Mouse (Mus musculus): ENCODE results near the gene Rcbtb1. TPM values are rescaled to one million over a fixed set of nuclear protein-coding genes. Genes with fewer than 3 reads are reported as not detected.

Rcbtb1 gene
- total and polyA plus RNA-seq, 3 experiments, result 26.0 to 41.7 (median 31.7) TPM

GRCm38 (mm10) chr14:59200711-59201603, at the start of gene Rcbtb1 (continued):
- TF ChIP-seq EP300 (IDR thresholded peaks at IDR 0.05; ENCODE audit: low read length), result no peak

- in situ Hi-C loops (cut with MboI; ENCODE audit: low pct_ligation_motif_present, low pct_unique_long_range_greater_than_20kb, low sequenced_read_pairs), result no loop called here
Measured at GRCm38 (mm10) chr14:59155589-59155988, 45.4 kb upstream of the Rcbtb1 start.

GRCm38 (mm10) chr14:59157016-59157698, 43.9 kb upstream of the Rcbtb1 start:
- no peak overlapping the region for H3K27ac ChIP-seq (ENCODE audit: insufficient read depth, low read depth)
- H3K4me3 ChIP-seq (replicated peaks in 1 of 3; ENCODE audit: low read depth in 2 of 3, low read length in 2 of 3, poor library complexity in 1 of 3), result no peak overlapping the region
- no peaks in the 10 kb centered on the region for H3K36me3 ChIP-seq (replicated peaks in 1 of 2; ENCODE audit: control insufficient read depth in 1 of 2, insufficient read depth in 1 of 2, low read length in 1 of 2)
- H3K4me1 ChIP-seq (ENCODE audit: control insufficient read depth in 1 of 2, insufficient read depth in 2 of 2), result no peaks in the 10 kb centered on the region
- no peaks in the 10 kb centered on the region for H3K27me3 ChIP-seq (replicated peaks)
- TF ChIP-seq MAZ (IDR thresholded peaks at IDR 0.05; ENCODE audit: low read depth, low read length) (no peak), HCFC1 (IDR thresholded peaks at IDR 0.05; ENCODE audit: low read depth, low read length) (no peak), UBTF (IDR thresholded peaks at IDR 0.05; ENCODE audit: low read depth, low read length) (no peak), CHD1 (IDR thresholded peaks at IDR 0.05; ENCODE audit: low read depth, low read length) (no peak), USF2 (conservative IDR thresholded peaks at IDR 0.05; ENCODE audit: low read depth, low read length) (no peak), E2F4 (IDR thresholded peaks at IDR 0.05; ENCODE audit: insufficient replicate concordance, low read depth, low read length) (no peak), MXI1 (IDR thresholded peaks at IDR 0.05; ENCODE audit: low read depth, low read length) (no peak), ETS1 (conservative IDR thresholded peaks at IDR 0.05; ENCODE audit: low read depth, low read length) (no peak), NRF1 (IDR thresholded peaks at IDR 0.05; ENCODE audit: low read depth, low read length) (no peak), ZKSCAN1 (IDR thresholded peaks at IDR 0.05; ENCODE audit: borderline replicate concordance, low read depth, low read length) (no peak), POLR2AphosphoS2 (IDR thresholded peaks at IDR 0.05; ENCODE audit: low read depth, low read length) (no peak), TCF12 (IDR thresholded peaks at IDR 0.05; ENCODE audit: low read depth, low read length) (no peak), JUND (conservative IDR thresholded peaks at IDR 0.05; ENCODE audit: low read depth, low read length) (no peak), BHLHE40 (IDR thresholded peaks at IDR 0.05; ENCODE audit: low read depth, low read length) (no peak), MYC (IDR thresholded peaks at IDR 0.05; ENCODE audit: low read depth, low read length) (no peak)
- no peak overlapping the region for H3K9ac ChIP-seq (ENCODE audit: insufficient read depth, low read depth)
- no peak for DNase-seq (ENCODE audit: extremely low read depth)
- dilution Hi-C loops (cut with MboI; ENCODE audit: extremely low pct_ligation_motif_present, extremely low pct_unique_long_range_greater_than_20kb, low sequenced_read_pairs) (no loop called here), in situ Hi-C loops (cut with MboI; ENCODE audit: low pct_ligation_motif_present, low pct_unique_long_range_greater_than_20kb, low sequenced_read_pairs) (no loop called here)
- H3K4me2 ChIP-seq (ENCODE audit: insufficient read depth, low read depth, poor library complexity, severe bottlenecking), result no peak overlapping the region
- no peaks in the 10 kb centered on the region for H3K79me2 ChIP-seq (replicated peaks; ENCODE audit: control insufficient read depth, extremely low read depth, insufficient read depth, poor library complexity, severe bottlenecking)
- no peaks in the 10 kb centered on the region for H3K9me3 ChIP-seq (replicated peaks; ENCODE audit: low read length)

More at GRCm38 (mm10) chr14:59155589-59155988, 45.4 kb upstream of the Rcbtb1 start:
- TF ChIP-seq CTCF (conservative IDR thresholded peaks at IDR 0.05 in 1 of 2, IDR thresholded peaks at IDR 0.05 in 1 of 2; ENCODE audit: low read depth in 2 of 2, low read length in 2 of 2), result peak in 1 of 2 experiments; percentile 58; a peak in 2 of 4 replicates
- no peak for TF ChIP-seq CHD2 (IDR thresholded peaks at IDR 0.05; ENCODE audit: low read length)
- no peak for TF ChIP-seq USF1 (IDR thresholded peaks at IDR 0.05; ENCODE audit: low read depth, low read length)
- TF ChIP-seq SMC3 (IDR thresholded peaks at IDR 0.05; ENCODE audit: low read depth, low read length), result peak; percentile 42
- peak; percentile 64 for TF ChIP-seq RAD21 (IDR thresholded peaks at IDR 0.05; ENCODE audit: low read depth, low read length)
- TF ChIP-seq NELFE (IDR thresholded peaks at IDR 0.05; ENCODE audit: low read depth, low read length), result no peak
- TF ChIP-seq MAX (IDR thresholded peaks at IDR 0.05; ENCODE audit: low read length), result no peak
- TF ChIP-seq IRF4 (IDR thresholded peaks at IDR 0.05; ENCODE audit: low read depth, low read length), result no peak
- no peak for TF ChIP-seq JUN (IDR thresholded peaks at IDR 0.05; ENCODE audit: insufficient read depth, low read depth, low read length)
- TF ChIP-seq MXI1 (IDR thresholded peaks at IDR 0.05; ENCODE audit: low read depth, low read length), result no peak
- Histone ChIP-seq H3K27me3 (replicated peaks) (no peaks in the 10 kb centered on the region), H3K79me2 (replicated peaks; ENCODE audit: control insufficient read depth, extremely low read depth, insufficient read depth, poor library complexity, severe bottlenecking) (no peaks in the 10 kb centered on the region), H3K4me1 (ENCODE audit: control insufficient read depth in 1 of 2, insufficient read depth in 2 of 2) (no peaks in the 10 kb centered on the region), H3K4me2 (ENCODE audit: insufficient read depth, low read depth, poor library complexity, severe bottlenecking) (no peak overlapping the region), H3K9me3 (replicated peaks; ENCODE audit: low read length) (no peaks in the 10 kb centered on the region), H3K4me3 (replicated peaks in 1 of 3; ENCODE audit: low read depth in 2 of 3, low read length in 2 of 3, poor library complexity in 1 of 3) (no peak overlapping the region), H3K27ac (ENCODE audit: insufficient read depth, low read depth) (no peak overlapping the region), H3K36me3 (replicated peaks in 1 of 2; ENCODE audit: control insufficient read depth in 1 of 2, insufficient read depth in 1 of 2, low read length in 1 of 2) (no peaks in the 10 kb centered on the region), H3K9ac (ENCODE audit: insufficient read depth, low read depth) (no peak overlapping the region)
- DNase-seq (ENCODE audit: extremely low read depth), result no peak
- dilution Hi-C loops (cut with MboI; ENCODE audit: extremely low pct_ligation_motif_present, extremely low pct_unique_long_range_greater_than_20kb, low sequenced_read_pairs), result no loop called here

Data from CH12.LX (cell line).